Mouse (Mus musculus): ENCODE data around the gene Tmed8.
"Not testable (repeated sequence)": the region's sequence is repeated elsewhere in the genome, so short reads cannot be mapped to it uniquely, and the experiment has no call there.

Gene Tmed8

DNA sequence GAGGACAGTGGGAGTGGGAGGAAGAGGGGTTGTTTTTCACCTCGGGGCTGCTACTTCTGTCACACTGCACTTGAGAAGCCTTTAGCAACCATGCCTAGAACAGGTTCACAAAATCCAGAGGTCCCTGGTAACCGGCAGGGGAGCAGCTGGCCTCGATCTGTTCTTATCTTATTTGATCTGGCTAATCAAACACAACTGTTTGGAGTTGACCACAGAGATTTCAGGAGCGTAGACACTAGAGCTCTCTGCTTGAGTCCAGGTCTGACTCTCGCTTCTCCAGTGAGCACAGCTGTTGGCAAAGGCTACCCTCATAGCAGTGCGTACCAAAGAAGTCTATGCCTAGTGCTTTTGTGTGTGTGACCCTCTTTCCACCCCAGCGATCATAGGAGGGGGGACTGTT is 42.2 kb downstream of the Tmed8 start:
- no peak for DNase-seq (ENCODE audit: low spot score)

DNA sequence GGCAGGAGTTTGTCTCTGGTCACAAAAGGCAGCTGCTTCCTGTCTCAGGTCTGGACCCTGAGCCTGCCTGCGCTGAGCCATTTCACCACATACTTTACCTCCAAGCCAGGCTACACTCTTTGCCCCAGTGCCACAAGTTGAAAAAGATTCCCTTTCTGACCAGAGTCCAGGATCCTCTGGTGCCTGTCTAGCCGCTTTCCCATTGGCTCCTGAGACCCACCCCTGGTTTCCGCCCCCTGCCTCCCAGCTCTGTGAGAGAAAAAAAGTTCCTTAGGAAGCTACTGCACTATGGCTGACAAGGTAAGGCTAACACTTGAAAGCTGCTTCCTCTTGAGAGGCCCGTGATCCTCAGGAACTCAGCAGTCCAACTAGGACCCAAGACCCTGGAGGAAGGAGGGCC is 42.9 kb downstream of the Tmed8 start:
- DNase-seq (ENCODE audit: low spot score): no peak

DNA sequence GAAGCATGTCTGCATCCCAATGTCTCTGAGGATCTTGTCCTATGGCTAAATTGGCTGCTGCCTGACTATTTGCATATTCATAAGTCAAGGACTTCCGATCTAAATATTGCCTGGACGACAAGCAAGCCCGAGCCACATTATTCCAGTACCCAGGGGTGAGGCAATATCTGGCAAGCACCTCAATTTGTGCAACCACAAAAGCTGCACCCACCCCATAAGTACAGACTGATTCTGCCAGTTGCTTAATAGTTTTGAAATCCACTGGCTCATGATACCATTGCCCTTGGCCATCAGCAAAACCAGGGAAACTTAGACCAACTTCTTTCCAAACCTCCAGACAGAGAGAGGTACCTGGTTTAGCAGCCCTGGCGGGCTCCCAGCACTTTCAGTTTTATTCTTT is 45.8 kb downstream of the Tmed8 start:
- DNase-seq (ENCODE audit: low spot score): not testable (repeated sequence)

DNA sequence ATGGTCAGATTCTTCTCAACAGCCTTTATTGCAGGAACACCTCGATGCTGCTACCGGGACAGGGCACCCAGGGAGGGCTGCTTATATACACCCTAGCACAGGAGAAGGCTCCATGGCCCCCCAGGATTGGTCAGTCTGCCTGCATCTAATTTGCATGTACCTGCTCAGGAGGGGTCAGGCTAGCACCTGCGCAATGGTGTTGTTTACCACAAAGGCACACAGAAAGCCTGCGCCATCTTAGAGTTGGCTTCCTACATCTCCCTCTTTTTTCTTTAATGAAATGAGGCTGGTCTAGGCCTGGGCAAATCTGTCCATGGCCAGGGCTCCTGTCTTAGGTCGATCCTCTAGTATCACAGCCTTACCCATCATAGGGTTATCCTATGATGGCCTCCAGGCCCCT is 50.8 kb downstream of the Tmed8 start:
- DNase-seq (ENCODE audit: low spot score): no peak

DNA sequence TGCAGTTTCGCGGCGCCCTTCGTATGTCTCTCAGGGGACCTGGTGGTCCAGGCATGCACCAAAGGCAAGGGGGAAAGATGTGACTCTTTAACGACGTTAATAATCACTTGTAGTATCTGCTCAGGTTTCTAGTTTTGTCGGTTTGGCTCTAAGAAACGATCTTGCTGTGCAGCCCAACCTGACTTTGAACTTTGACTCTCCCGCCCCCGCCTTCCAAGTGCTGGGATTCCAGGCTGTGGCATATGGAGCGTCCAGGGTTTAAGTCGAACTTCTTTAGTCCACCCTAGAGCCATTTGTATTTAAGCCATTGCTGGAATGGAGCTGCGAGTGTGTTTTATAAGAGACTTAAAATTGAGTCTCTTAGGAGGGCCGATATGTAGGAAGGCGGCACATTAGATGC is 52.1 kb downstream of the Tmed8 start:
- no peak for DNase-seq (ENCODE audit: low spot score)

DNA sequence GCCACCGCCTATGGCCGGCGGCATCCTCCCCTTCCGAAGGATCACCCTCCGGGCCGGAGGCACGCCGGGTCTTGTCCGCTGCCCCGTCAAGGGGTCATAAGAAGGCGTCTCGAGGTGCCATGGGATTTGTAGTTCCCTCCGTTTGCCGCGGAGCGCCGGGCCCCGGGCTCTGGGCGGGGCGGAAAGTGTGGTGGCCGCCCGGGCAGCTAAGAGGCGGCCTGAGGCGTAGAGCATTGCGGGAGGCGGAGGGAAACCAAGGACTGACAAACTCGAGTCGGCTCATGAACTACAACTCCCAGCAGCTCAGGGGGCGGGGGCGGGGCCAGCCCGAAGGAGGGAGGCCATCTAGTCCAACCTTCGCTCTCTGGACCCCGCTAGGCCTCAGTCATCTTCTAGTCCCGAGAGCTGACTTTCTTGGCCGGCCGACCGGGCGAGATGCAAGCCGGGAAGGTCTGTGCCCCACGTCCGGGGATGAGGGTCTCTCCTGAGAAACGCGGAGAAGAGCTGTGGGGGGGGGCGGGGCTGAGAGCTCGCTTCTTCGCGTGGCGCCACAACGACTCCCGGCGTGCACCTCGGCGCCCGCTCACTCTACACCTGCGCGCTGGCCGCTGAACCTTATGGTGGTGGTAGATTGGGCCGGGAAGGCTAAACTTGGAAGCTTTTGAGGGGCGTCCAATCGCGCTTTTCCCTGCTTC is 52.7 kb downstream of the Tmed8 start, which contains the start of gene Pomt2:
Pomt2 (minus strand) TSS at position 574 of the 695 bp plus-strand sequence.
- peak; percentile 93 for DNase-seq (ENCODE audit: low spot score)

DNA sequence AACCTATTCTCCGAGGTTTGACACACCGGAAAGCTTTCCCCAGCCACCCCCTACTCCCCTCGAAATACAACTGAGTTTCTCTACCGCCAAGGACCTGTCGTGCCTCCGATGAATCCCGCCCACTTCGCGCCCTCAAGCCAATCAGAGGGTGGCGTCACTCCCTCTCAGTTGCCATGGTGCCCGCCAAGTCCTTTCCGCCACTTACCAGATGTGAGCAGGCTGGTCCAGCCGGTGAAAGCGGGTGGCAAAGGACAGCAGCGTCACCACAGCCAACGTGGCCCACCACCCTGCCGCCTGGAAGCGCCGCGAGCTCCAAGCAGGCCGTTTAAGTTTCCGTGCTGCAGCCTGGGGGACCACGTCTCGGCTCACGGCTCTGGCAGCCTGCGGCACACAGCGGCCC is 53.3 kb downstream of the Tmed8 start, which contains the start of gene Gstz1:
Gstz1 (plus strand) TSS at position 200 of the 400 bp plus-strand sequence.
- DNase-seq (ENCODE audit: low spot score): peak; percentile 90

DNA sequence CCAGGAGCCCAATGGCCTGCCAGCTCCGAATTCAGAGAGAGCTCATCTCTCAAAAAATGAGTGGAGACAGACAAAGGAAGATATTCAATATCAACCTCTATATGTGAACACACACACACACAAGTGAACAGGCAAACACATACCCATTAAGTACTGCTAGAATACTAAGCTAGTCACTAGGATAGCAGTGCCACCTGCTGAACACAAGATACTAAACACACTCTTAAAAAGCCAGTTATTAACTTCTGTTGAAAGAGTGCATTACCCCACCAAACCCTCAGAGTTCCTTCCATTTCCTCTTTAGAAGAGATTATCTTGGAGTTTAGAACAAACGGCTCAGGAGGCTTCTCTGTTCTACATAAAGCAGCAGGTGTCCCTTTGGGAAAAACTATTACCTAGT is 58.1 kb downstream of the Tmed8 start:
- no peak for DNase-seq (ENCODE audit: low spot score)

DNA sequence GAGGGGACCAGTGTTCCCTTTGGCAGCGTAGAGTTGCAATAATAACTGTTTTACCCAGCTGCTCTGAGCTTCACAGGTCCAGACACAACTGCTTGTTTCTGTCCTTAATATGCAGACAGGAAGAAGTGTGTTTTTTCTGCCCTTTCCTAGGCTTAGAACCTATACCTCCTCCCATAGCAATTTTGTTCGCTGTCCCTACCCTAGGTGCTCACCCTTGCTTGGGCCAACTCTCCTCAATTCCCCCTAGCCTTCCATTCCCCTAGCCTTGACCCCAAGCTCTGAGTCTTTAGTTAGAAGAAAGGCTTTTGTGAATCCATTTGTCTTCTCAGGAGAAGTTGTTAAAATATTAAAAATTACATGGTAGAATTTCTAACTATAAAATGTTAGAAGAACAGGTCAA is 61.5 kb downstream of the Tmed8 start:
- no peak for DNase-seq (ENCODE audit: low spot score)

DNA sequence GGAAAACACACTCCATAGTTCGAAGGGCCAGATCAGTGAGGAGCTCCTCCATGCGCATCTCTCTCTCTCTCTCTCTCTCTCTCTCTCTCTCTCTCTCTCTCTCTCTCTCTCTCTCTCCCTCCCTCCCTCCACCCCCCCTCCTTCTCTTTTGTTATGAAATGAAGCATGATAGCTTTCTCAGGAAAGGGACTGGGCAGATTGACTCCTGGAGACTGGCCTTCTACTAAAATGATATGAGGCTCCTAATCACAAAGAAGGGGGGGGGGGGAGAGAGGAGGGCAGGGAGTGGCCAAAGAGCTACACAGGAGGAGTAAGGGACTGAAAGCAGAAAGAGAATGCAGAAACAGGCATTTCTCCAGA is 61.9 kb downstream of the Tmed8 start:
- peak; percentile 67 for DNase-seq (ENCODE audit: low spot score)

DNA sequence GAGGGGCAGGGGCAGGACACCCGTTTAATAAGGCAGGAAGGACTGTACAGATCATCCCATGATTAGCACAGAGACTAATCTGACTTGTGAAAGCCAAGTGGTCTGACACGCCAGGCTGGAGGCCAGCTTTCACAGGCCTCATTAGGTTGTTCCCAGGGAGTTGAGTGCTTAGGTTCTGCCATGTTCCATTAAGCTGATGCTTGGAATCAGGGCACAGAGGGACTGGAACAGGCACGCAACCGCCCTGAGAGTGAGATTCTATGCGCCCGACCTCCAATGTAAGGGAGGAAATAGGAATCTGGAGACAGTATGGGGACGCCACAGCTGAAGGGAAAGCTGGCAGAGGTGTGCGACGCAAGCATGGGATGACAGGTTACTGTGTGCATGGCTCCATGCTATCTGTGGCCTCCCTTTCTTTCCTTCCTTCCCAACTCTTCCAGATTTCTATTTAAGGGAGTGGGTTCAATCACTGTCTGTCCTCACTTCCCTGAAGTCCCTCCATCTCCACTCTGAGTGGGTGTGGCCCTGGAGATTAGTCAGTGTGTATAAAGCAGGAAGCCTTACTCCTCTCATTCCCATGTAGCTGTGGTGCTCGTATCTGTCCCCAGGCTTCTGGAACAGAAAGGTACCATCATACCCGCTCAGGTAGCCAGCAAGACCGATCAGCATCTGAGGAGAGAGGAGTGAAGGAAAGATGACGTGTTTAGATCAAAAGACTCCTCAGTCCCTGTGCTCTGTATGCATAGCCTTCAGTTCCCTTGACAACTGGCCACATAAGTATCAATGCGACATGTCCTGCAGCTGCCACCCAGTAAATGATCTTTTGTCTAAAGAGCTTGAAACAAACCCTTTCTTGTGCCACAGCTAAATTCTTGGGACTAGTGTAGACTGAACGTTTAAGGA is 62.6 kb downstream of the Tmed8 start:
- peak; percentile 86 for DNase-seq (ENCODE audit: low spot score)

DNA sequence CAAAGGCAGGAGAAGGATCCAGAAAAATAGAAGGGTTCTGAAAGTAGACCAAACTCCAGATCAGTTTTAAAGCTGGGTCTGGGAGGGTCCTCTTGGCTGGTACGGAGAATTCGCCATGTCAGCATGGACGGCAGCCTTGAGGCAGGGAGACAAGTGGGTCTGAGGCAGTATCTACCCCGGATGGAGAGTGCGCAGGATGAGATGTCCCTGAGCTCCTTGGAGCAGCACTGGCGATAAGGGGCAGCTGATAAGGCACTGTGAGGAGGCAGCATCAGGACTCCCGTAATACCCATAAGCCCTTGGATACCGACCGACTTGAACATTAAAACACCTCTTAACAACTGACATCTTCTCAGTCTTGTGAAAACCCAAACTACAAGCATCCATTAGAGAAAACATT is 67.5 kb downstream of the Tmed8 start:
- no peak for DNase-seq (ENCODE audit: low spot score)

DNA sequence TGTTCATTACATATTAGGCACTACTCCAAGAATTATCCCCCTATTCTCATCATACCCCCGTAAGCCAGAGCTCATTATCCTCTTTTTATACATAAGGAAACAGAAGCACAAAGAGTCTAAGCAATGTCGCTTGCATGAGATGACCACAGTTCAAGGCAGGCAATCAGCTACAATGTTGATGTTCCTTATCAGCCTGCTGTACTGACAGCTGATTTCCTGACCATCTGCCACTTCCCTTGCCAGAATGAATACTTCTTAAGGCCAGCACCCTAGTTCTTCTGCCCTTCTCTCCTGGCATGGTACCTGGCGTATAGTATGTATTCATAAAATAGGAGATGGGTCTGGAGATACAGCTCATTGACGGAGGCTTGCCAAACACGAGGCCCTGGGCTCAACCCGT is 68.0 kb downstream of the Tmed8 start:
- DNase-seq (ENCODE audit: low spot score): no peak

DNA sequence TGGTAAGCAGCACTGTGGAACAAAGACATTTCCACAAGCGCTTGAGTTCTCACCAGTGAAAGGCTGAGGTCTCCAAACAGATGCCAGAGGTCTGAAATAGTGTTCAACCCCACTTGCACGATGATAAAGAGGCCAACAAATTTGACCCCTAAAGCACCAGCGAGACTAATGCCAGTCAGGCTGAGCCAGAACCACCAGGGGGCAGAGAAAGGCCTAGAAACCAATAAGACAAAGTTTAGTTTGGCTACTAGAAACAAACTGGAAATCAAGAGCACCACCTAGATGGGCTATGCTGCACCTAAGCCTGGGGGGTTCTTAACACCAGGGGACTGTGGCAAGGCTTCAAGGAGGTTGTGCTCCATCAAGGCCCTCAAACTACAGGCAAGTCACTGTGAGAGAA is 68.6 kb downstream of the Tmed8 start:
- peak; percentile 78 for DNase-seq (ENCODE audit: low spot score)

DNA sequence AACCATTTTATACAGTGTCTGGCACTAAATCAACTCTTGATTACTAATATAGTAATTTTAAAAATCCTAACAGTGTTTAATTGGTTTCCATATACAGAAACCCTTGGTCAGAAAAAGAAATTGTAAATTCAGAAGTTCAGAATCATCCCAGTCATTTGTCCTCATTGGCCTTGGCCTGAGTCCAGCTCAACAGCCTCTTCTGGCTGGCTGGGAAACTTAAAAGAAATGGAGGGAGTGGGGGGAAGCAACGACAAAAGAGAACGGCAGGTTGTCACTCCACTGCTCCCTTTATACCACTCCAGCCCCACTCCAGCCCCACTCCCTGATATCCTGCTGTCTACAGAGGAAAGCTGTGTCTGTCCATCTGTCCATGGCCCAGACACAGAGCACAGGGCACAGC is 69.1 kb downstream of the Tmed8 start:
- DNase-seq (ENCODE audit: low spot score): no peak

DNA sequence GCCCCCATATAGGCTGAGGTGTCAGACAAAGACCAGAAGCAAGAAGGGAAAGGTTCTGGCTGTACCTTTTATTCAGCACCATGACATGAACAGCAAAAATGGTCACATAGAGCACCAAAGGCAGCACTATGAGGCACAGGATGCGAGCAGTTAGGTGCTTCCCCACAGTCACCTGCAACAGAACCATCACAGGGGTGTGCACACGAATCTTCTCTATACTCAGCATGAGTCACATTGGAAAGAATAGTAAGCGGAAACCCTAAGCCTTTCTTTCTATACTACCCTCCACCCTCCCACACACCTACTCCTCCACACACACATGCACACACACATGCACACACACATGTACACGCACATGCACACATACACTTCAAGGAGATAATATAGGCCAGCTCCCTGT is 70.0 kb downstream of the Tmed8 start:
- no peak for DNase-seq (ENCODE audit: low spot score)

DNA sequence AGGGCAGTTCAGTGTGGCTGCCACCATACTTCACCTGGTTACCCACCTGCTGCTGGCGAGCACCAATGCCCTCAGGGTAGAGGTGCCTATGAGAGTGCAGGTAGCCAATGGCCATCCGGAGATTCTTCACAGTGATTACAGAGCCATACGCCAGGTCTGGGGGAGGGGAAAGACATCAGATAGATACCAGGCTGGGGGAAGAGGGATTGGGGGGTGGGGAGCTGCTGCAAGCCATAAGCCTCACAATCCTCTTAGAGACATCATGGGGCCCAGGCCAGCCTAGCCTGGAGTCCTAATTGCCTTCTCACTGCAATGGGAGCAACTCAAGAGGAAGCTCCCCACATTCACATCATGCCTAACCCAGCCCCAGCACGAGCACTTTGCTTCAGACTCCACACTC is 73.0 kb downstream of the Tmed8 start:
- peak; percentile 21 for DNase-seq (ENCODE audit: low spot score)

DNA sequence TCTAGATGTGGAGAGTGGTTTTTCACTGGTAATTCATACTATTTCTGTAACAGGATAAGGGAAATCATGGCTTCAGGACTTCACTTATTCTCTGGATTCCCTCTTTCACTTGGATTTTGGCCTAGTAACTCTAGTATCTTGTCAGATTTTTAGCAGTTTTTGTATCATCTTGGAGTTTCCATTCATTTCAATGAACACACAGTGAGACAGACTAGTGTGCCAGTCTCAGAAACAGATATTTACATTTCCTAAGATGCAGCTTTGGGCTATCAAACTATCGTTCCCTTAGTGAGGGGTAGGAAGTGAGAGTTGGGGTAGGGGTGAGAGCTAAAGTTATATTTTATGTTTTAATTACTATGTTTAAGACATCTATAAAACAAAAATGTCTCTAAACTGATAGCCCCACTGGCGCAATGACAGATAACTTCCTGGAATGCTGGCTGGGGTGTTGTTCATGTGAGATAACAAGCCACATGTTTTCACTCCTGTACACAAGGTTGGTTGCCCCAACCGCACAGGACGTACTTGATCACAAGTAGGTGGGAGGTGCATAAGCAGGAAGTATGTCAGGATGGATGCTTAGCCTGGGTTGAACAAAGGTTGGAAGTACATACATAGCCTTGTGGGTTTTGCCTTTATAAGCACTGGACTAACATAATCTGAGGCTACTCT is 78.2 kb downstream of the Tmed8 start:
- no peak for DNase-seq (ENCODE audit: low spot score)
